Mouse (Mus musculus): ENCODE data around the gene Olfr139. TPM values are rescaled to one million over a fixed set of nuclear protein-coding genes. Genes with fewer than 3 reads are reported as not detected.

Gene Olfr139
- not detected in 2 replicates for total RNA-seq (2017)

- no peak for ATAC-seq (replicated peaks; ENCODE audit: low read depth, poor library complexity, severe bottlenecking)
These were observed at the start of gene Olfr139, which contains the start of gene Olfr399 for GRCm38 (mm10) chr11:74056451-74056850. Gene Olfr139, minus strand, starts transcription at chr11:74056551. Gene Olfr399, minus strand, starts transcription at chr11:74056615.

GRCm38 (mm10) chr11:74105066-74105465 is 48.7 kb upstream of the Olfr139 start:
- no peak for ATAC-seq (replicated peaks; ENCODE audit: low read depth, poor library complexity, severe bottlenecking)

GRCm38 (mm10) chr11:74101507-74101906 is 45.2 kb upstream of the Olfr139 start:
- ATAC-seq (replicated peaks; ENCODE audit: low read depth, poor library complexity, severe bottlenecking) = no peak

GRCm38 (mm10) chr11:74100724-74101123 is 44.4 kb upstream of the Olfr139 start:
- no peak for ATAC-seq (replicated peaks; ENCODE audit: low read depth, poor library complexity, severe bottlenecking)

GRCm38 (mm10) chr11:74069655-74070054 is 13.3 kb upstream of the Olfr139 start, which contains the start of gene Zfp616:
Gene Zfp616, plus strand, starts transcription at chr11:74069955.
- no peak for ATAC-seq (replicated peaks; ENCODE audit: low read depth, poor library complexity, severe bottlenecking)

GRCm38 (mm10) chr11:74051347-74051746 is 5.0 kb downstream of the Olfr139 start:
- no peak for ATAC-seq (replicated peaks; ENCODE audit: low read depth, poor library complexity, severe bottlenecking)

Other genes starting within 250 kb of the Olfr139 start
- not detected in 2 replicates for gene Olfr392, start 239.5 kb downstream of the Olfr139 start, total RNA-seq (2017)
- gene Olfr393, start 205.1 kb downstream of the Olfr139 start, total RNA-seq (2017) = not detected in 2 replicates
- gene Olfr394, start 165.8 kb downstream of the Olfr139 start, total RNA-seq (2017) = not detected in 2 replicates
- not detected in 2 replicates for gene Olfr395, start 147.3 kb downstream of the Olfr139 start, total RNA-seq (2017)
- not detected in 2 replicates for gene Olfr23, start 119.9 kb downstream of the Olfr139 start, total RNA-seq (2017)
- gene Olfr397, start 95.7 kb downstream of the Olfr139 start, total RNA-seq (2017) = not detected in 2 replicates
- not detected in 2 replicates for gene Olfr398, start 66.1 kb downstream of the Olfr139 start, total RNA-seq (2017)
- gene Olfr399, start 64 bp upstream of the Olfr139 start, total RNA-seq (2017) = not detected in 2 replicates
- gene Zfp616, start 13.4 kb upstream of the Olfr139 start, total RNA-seq (2017) = not detected in 2 replicates
- not detected in 2 replicates for gene Olfr401, start 57.2 kb upstream of the Olfr139 start, total RNA-seq (2017)
- not detected in 2 replicates for gene Olfr402, start 97.0 kb upstream of the Olfr139 start, total RNA-seq (2017)
- not detected in 2 replicates for gene Olfr403, start 129.7 kb upstream of the Olfr139 start, total RNA-seq (2017)
- gene Olfr43, start 154.8 kb upstream of the Olfr139 start, total RNA-seq (2017) = not detected in 2 replicates
- not detected in 2 replicates for gene Olfr406, start 203.3 kb upstream of the Olfr139 start, total RNA-seq (2017)
- gene Olfr59, start 227.2 kb upstream of the Olfr139 start, total RNA-seq (2017) = not detected in 2 replicates